Mouse (Mus musculus) gastrocnemius, postnatal 36 days (tissue): ENCODE data around the gene Rdx. TPM values are rescaled to one million over a fixed set of nuclear protein-coding genes. Genes with fewer than 3 reads are reported as not detected.
A peak's percentile ranks its signal among the peaks of the same experiment; 100 is the strongest.

Source experiments
- DNase-seq, 2 experiments: peaks; one replicate each; pipeline ENCODE4 v3.0.0; 2022
- intact Hi-C: fragments of 180-260 bp; cut with DNase I; formaldehyde crosslinking; loops from one replicate; pipeline ENCODE4 v1.15.1; 2025
- long read RNA-seq, 2 experiments: library from polyadenylated mRNA; stranded (forward); transcript quantifications; one replicate each; pipeline ENCODE4 v2.0.0; 2021
- total RNA-seq, 2 experiments: library from RNA; stranded (reverse); gene quantifications; 2 replicates each; pipeline ENCODE4 v1.2.3; 2021

Gene Rdx
- total RNA-seq: 100 to 1,000 TPM; 102 to 114 TPM
- long read RNA-seq, experiment 1, full-length matches to known transcripts: 30 of 56 reads
- long read RNA-seq, experiment 1, partial matches to known transcripts: 7 of 56 reads
- long read RNA-seq, experiment 1, other reads (novel, unspliced or antisense): 19 of 56 reads
- long read RNA-seq, experiment 2, full-length matches to known transcripts: 48 of 70 reads
- long read RNA-seq, experiment 2, partial matches to known transcripts: 9 of 70 reads
- long read RNA-seq, experiment 2, other reads (novel, unspliced or antisense): 13 of 70 reads

DNA sequence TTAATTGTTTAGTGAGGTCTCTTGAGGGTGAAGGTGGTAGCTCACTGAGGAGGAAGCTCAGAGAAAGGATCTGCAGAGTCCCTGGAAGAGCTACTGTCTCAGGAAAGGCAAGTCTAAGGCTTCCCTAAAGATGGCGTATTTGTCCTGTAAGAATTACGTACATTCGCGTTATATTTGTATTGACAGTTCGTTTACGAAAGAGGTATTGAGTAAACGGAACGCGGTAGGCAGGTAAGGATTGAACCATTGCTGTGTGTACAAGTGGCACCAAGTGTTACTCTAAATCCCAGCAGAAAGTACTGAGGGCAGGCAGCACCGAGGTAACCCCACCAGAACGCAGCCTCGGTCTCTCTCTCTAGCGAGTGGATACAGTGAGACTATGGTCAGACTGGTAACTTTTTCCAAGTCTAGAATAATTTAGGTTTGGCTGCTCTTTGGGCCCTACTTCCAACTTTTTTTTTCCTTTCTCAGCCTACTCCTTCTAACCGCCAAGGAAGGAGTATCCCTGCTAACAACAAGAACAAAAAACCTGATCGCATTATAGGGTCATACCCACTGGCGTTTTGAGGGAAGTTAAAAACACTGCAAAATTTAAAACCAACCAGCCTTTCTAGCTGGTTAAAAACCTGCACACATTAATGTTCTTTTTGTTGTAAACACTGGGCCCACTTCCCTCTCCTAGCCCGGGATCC lies at the start of gene Rdx:
Gene Rdx (plus strand): TSS at position 45 of the 692 bp plus-strand sequence.
- intact Hi-C loops: loop anchor here (5.0 kb wide), 3 partner anchors 55 to 120 kb away; partner anchors contain the start of gene Zc3h12c
- DNase-seq: peak in 1 of 2 experiments; percentile 14

GRCm38 (mm10) chr9:52003501-52003900 lies 43.5 kb upstream of the Rdx start:
- intact Hi-C loops: no loop called here
- DNase-seq: no peak

DNA sequence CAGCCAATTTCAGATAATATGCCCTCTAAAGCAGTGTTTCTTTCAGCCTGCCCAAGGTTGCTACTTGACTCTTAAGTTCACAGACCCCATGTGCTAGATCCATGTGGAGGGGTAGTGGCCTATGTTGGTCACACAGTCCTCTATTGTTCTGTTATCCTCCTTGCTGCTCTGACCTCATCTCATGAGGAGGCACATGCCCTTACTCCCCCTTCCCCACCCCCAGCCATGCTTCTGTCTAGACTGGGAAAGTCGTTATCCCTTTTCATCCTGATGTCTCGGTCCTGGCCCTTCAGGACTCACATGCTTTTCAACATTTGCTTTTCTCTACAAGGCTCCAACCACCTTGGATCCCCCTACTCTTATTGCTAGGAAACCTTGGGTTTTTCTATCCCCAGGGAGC lies 39.6 kb upstream of the Rdx start:
- intact Hi-C loops: no loop called here
- no peak for DNase-seq

DNA sequence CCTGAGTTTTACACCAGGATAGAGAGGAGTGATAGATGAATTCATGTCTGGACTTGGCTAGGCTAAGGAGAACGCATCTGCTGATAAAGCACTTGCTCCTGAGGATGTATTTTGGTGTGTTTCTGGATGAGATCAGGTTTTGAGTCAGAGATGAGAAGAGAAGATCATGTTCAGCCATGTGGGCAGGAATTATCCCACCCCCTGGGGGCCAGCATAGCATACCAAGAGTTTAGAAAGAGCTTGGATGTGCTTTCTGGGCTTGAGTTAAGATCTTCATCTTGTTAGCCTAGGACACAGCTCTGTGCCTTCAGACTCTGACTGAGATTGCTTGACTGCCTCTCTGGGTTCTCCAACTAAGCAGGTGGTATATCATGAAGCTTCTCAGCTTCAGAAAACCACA lies 38.5 kb upstream of the Rdx start:
- no peak for DNase-seq
- intact Hi-C loops: no loop called here

- no peak for DNase-seq
- intact Hi-C loops: no loop called here
Observed at GRCm38 (mm10) chr9:52012311-52012710, 34.7 kb upstream of the Rdx start.

DNA sequence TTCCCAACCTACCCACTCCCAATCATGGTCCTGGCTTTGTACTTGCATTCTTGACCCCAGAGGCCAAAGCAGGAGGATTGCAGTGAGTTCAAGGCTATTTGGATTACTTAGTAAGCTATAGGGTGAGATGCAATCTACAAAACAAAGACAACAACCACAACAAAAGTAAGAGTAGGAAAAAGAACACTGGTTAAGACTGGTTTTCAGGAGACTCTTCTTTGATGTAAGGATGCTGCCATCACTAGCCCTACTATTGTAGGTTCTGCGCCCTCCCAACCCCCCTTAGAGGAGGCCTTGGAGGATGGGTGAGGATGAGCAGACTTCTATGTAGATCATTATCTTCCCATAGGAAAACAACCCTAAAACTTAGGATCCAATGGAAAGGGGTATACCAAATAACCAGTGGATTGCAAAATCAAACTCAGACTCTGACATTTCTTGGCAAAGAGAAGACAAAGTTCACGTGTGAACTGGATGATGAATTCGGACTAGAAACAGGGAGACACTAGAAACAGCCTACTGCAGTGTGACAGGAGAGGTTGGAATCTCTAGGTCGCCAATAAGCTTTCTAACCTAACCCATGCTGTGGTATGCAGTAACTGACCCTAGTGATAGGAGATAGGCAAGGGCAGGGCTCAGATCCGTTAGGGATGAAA lies 34.1 kb upstream of the Rdx start:
- intact Hi-C loops: no loop called here
- no peak for DNase-seq

DNA sequence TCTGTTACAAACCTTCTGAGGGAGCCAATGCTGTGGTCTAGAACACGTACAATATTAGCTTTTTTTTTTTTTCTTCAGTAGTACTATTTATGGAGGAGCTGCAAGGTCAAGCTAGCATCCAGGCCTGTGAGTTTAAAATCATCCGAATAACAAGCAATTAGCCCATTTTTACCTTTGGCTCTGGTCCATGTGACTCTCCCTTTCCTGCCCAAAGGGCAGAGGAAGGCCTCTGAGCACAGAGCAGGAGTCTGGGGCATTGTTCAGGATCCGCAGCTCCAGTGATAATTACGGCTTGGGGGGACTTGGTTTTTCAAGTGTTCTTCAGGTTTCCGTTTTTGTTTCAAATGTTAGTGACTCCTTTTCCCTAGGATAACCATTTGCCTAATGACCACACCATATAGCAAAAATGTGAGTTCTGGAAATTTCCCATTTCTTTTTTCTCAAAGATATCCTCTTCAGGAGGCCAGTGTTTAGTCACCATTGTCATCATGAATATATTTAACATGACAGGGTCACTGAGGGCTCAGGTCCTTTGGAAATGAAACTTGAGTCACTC lies 33.0 kb upstream of the Rdx start:
- intact Hi-C loops: no loop called here
- no peak for DNase-seq

- no peak for DNase-seq
Observed at GRCm38 (mm10) chr9:52017091-52017490, 29.9 kb upstream of the Rdx start.

DNA sequence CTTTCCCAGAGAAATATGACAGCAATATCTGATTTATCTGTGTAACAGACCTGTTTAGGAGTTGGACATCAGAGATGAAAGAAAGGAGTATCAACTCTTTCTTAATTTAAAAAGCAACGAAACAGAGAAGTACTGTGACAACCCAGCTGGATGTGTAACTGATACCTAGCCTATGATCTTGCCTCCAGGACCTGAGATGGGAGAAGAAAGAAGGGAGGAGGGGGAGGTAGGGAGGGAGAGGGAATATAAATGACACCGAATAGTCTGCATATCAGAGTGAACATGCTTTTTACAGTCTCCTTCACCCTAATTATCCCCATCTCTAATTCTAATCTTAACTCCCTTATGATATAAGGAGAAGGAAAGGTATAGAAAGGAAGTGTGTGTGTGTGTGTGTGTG lies 29.1 kb upstream of the Rdx start:
- intact Hi-C loops: no loop called here

More at GRCm38 (mm10) chr9:52017091-52017490, 29.9 kb upstream of the Rdx start:
- intact Hi-C loops: no loop called here

GRCm38 (mm10) chr9:52018505-52018904 lies 28.5 kb upstream of the Rdx start:
- DNase-seq: no peak

More for the DNA sequence above, 29.1 kb upstream of the Rdx start:
- no peak for DNase-seq

GRCm38 (mm10) chr9:52027257-52028020 lies 19.5 kb upstream of the Rdx start:
- intact Hi-C loops: no loop called here
- DNase-seq: no peak

More at GRCm38 (mm10) chr9:52018505-52018904, 28.5 kb upstream of the Rdx start:
- intact Hi-C loops: no loop called here

GRCm38 (mm10) chr9:52028521-52029405 lies 18.2 kb upstream of the Rdx start:
- DNase-seq: no peak
- intact Hi-C loops: no loop called here

DNA sequence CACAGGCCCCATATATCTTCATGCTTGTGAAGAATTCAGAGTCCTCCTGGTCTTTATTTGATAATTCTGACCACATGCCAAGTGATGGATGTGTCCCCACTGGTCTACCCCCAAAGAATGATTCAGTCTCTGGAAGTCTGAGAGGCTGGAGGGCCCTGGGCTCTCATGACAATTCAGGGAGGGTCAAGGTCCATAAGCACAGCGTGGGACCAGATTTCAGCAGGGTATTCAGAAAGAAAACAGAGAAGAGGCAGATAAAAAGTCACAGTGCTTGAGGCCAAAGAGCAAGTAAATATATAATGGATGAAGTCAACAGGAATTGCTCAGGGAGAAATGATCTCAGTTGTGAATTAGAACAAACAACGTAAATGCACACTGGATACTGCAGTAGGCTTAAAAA lies 15.5 kb upstream of the Rdx start:
- intact Hi-C loops: no loop called here

DNA sequence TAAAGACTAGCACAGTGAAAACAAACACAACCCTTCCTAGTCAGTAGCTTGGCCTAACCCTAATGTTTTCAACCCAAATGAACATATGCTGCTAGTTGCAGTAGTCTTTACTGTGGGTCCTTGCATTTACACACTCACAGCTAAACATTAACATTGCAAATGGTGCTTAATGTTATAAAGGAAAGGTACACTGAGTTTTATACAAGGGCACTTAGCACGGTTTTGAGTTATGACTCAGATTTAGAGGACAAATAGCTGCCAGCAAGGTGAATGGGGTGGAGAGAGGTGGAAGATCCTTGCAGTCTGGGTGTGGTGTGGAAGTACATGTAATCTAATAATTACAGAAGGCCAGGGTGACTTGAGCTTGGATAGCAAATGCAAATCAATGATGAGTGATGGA lies 9.5 kb upstream of the Rdx start:
- intact Hi-C loops: no loop called here
- DNase-seq: no peak

More for the DNA sequence above, 15.5 kb upstream of the Rdx start:
- no peak for DNase-seq

DNA sequence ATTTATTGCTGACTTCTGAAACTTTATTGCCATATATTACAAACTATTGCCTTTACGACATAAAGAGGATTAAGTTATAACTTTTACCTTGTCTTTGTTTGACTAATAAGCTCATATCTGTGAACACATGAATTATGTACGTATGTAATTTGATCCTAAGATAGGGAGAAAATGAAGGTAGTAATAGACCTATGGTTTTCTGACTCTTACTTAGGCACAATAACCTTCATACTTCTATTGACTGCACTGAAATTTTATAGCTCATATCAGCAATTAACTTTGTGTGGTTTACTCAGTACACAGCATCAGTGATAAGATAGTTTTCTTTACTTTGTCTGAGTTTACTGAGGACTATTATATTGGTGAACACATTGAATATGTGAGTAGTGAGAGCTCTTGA lies 5.3 kb upstream of the Rdx start:
- intact Hi-C loops: no loop called here
- DNase-seq: no peak

DNA sequence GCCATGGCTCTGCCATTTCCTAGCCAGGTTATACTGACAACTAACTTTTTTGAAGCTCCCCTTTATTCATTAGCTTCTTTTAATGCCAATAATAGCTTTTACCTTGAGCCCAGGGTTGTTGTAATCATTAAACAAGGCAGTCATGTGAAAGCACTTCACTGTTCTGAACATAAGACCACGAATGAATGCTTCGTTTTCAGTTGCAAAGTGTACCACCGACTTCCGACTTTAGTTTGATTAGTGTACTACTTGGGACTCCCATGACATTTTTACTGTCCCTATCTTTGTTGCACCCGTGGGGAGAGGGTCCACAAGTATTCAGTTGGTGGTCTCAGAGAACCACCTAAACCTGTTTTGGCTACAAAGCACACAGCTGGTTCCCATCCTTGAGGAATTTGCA lies 287 bp upstream of the Rdx start:
- intact Hi-C loops: loop anchor here (5.0 kb wide), 3 partner anchors 54 to 121 kb away; partner anchors contain the start of gene Zc3h12c
- DNase-seq: no peak

DNA sequence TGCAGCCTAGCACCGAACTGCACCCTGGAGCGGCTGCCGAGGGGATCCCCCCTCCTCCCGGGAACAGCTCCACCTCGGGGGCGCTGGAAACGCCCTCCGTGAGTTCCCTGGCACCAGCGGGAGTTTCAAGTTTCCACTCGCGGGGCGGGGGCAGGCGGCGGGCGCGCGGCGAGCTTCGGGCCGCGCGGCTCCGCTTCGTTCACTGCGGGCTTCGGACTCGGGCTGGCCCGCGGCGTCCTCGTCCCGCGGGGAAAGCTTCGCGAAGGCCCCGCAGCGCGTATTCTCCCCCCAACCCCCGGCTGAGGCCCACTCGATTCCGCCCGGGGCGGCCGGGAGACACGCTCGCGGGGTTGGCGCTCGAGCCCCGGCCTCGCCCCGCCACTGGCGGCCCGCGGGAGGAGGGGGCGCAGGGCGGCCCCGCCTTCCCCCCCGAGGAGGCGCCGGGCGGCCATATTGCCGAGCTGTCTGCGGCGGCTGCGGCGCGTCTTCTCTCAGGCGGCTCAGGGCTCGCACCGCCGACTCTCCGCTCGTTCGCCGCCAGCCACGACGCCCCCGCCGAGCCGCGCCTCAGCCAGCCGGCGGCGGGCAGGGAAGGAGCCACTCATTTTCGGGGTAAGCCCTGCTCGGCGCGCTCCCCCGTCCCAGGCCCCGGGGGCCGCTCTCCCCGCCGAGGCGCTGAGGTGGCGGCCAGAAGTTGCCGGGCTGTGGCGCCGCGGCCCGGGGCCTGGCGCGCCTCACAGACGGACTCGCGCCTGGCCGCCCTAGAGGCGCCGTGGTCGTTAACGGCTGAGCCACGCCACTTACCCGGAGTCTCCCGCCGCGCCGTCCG lies 1.1 kb downstream of the Rdx start:
- peak; percentile 81 to 84 for DNase-seq
- intact Hi-C loops: loop anchor here (5.0 kb wide), 3 partner anchors 56 to 119 kb away; partner anchors contain the start of gene Zc3h12c

GRCm38 (mm10) chr9:52048650-52049081 lies 1.7 kb downstream of the Rdx start:
- DNase-seq: peak; percentile 4 to 68
- intact Hi-C loops: loop anchor here (5.0 kb wide), 3 partner anchors 56 to 119 kb away; partner anchors contain the start of gene Zc3h12c
